Mouse (Mus musculus): ENCODE measurements around the gene Cd79a. TPM values are rescaled to one million over a fixed set of nuclear protein-coding genes. Genes with fewer than 3 reads are reported as not detected.
"Not testable (repeated sequence)": the region's sequence is repeated elsewhere in the genome, so short reads cannot be mapped to it uniquely, and the experiment has no call there.

Gene Cd79a
- polyA plus RNA-seq, 1 experiment from 2014 or later, result 0.14 TPM

DNA sequence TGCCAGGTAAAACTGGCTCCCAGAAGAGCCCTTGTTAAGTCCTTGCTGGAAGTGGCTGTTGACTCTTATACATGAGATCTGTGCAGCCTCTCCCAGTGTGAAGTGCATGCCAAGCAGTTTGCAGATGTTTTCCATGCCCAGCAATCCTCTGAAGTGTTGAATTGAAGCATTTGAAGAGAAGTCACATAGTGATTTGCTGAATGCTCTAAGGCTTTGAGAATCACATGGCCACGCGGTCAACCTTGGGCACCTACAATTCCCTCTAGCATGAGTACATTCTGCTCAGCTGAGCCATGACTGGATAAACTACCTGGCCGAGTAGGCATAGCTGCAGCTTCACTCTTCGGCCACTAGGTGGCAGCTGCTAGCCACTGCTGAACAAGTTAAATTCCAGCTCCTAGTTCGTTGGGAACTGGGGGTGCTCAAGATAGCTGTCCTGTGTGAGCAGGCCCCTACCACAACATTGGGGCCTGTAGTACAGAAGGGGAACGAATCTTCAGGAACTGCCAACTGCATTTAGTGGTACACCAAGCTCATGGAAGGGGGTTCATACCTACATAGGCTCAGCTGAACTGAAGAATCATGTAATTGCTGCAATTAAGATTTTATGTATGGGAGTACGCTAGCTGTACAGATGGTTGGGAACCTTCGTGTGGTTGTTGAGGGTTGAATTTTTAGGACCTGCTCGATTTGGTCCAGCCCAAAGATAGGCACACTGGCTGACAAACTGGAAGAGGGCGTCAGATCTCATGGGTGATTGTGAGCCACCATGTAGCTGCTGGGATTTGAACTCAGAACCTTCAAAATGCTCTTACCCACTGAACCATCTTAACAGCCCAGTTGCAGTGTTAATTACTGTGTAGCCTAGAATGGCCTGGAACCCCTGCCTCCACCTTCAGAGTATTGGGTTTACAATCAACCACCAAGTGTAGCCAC lies 6.6 kb upstream of the Cd79a start:
- ATAC-seq (replicated peaks; ENCODE audit: insufficient number of reproducible peaks, low FRiP score, low TSS enrichment), result peak; percentile 50; the same call in 1 of the 2 replicates
- Histone ChIP-seq H3K27me3 (ENCODE audit: control insufficient read depth, insufficient read depth, low read length) (no peaks in the 10 kb centered on the region), H3K27ac (ENCODE audit: low read depth, low read length) (0 out of 2 replicates have a peak overlapping the region, but pooled peaks have one; percentile 10), H3K4me2 (no peak overlapping the region), H3K9me3 (replicated peaks; ENCODE audit: control insufficient read depth, low read length) (no peaks in the 10 kb centered on the region), H3K4me1 (ENCODE audit: control insufficient read depth, insufficient read depth, low read length) (peaks cover 13% of the 10 kb centered on the region), H3K9ac (ENCODE audit: low read depth, low read length) (no peak overlapping the region), H3K36me3 (ENCODE audit: control insufficient read depth, insufficient read depth, low read length) (peaks cover 33% of the 10 kb centered on the region), H3K4me3 (ENCODE audit: low read depth, low read length) (no peak overlapping the region)
- WGBS (ENCODE audit: insufficient replicate concordance), result 30% methylated on average over 10 of the region's 10 CpGs

DNA sequence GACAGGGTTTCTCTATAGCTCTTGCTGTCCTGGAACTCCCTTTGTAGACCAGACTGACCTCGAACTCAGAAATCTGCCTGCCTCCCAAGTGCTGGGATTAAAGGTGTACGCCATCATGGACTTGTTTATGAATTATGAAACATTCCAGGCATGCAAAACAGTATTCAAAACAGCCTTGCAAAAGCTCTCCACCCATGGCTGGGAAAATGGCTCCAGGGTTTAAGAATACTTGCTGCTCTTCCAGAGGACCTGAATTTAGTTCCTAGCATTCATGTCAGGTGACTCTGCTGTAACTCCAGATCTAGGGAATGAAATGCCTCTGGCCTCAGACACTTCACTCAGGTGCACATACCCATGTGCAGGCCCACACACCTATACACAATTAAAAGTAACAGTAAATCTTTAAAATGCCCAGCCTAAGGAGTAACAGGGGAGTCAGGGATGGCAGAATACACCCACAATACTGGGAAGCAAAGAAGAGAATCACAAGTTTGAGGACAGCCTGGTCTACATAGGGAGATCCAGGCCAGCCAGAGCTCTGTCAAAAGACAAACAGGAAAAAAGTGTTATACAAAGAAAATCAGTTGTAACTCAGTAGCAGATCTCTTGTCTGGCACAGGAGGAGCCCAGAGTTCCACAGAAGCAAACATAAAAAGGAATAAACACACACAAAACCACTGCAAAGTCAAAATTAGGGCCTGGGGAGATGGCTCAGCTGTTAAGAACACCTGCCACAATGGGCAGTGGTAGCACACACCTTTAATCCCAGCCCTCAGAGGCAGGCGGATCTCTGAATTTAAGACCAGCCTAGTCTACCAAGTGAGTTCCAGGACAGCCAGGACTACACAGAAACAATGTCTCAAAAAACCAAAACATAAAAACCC lies 5.7 kb upstream of the Cd79a start:
- Histone ChIP-seq H3K4me2 (no peak overlapping the region), H3K9me3 (replicated peaks; ENCODE audit: control insufficient read depth, low read length) (no peaks in the 10 kb centered on the region), H3K4me3 (ENCODE audit: low read depth, low read length) (no peak overlapping the region), H3K9ac (ENCODE audit: low read depth, low read length) (no peak overlapping the region), H3K4me1 (ENCODE audit: control insufficient read depth, insufficient read depth, low read length) (peaks cover 4% of the 10 kb centered on the region), H3K27me3 (ENCODE audit: control insufficient read depth, insufficient read depth, low read length) (no peaks in the 10 kb centered on the region), H3K36me3 (ENCODE audit: control insufficient read depth, insufficient read depth, low read length) (peaks cover 25% of the 10 kb centered on the region), H3K27ac (ENCODE audit: low read depth, low read length) (no peak overlapping the region)
- WGBS (ENCODE audit: insufficient replicate concordance), result 81% methylated on average over 3 of the region's 3 CpGs
- ATAC-seq (replicated peaks; ENCODE audit: insufficient number of reproducible peaks, low FRiP score, low TSS enrichment), result no peak

DNA sequence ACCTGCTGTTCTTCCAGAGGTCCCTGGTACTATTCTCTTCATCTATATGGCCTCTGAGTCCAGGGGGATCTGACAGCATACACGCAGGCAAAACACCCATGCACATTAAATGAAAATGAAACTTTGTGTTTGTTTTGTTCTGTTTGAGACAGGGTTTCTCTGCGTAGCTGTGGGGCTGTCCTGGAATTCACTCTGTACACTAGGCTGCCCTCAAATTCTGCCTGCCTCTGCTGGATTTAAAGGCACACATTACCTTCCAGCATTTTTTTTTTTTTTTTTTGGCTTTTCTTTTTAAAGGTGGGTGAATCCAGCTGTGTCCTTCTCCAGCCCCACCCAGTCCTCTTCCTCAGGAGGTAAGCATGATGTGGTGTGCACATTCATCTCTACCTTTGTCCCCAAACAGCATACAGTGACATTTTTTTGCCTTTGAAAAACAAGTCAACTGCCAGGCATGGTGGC lies 5.0 kb upstream of the Cd79a start:
- Histone ChIP-seq H3K27me3 (ENCODE audit: control insufficient read depth, insufficient read depth, low read length) (no peaks in the 10 kb centered on the region), H3K4me1 (ENCODE audit: control insufficient read depth, insufficient read depth, low read length) (no peaks in the 10 kb centered on the region), H3K4me2 (no peak overlapping the region), H3K9ac (ENCODE audit: low read depth, low read length) (no peak overlapping the region), H3K9me3 (replicated peaks; ENCODE audit: control insufficient read depth, low read length) (no peaks in the 10 kb centered on the region), H3K36me3 (ENCODE audit: control insufficient read depth, insufficient read depth, low read length) (peaks cover 19% of the 10 kb centered on the region), H3K27ac (ENCODE audit: low read depth, low read length) (no peak overlapping the region), H3K4me3 (ENCODE audit: low read depth, low read length) (no peak overlapping the region)
- 74% methylated on average over 2 of the region's 2 CpGs for WGBS (ENCODE audit: insufficient replicate concordance)
- no peak for ATAC-seq (replicated peaks; ENCODE audit: insufficient number of reproducible peaks, low FRiP score, low TSS enrichment)

DNA sequence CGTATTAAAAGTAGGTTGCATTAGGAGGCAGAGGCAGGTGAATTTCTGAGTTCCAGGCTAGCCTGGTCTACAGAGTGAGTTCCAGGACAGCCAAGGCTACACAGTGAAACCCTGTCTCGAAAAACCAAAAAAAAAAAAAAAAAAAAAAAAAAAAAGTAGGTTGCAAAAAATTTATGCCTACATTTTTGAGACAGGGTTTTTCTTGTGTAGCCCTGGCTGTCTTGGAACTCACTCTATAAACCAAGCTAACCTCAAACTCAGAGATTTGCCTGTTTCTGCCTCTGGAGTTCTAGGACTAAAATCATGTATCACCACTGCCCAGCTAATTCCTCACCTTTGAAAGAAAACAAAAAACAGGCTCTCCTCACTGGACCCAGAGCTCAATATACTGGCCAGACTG lies 1.4 kb upstream of the Cd79a start:
- not testable (repeated sequence) for H3K9ac ChIP-seq (ENCODE audit: low read depth, low read length); H3K9me3 ChIP-seq (replicated peaks; ENCODE audit: control insufficient read depth, low read length); H3K27me3 ChIP-seq (ENCODE audit: control insufficient read depth, insufficient read depth, low read length); ATAC-seq (replicated peaks; ENCODE audit: insufficient number of reproducible peaks, low FRiP score, low TSS enrichment); H3K27ac ChIP-seq (ENCODE audit: low read depth, low read length); H3K4me1 ChIP-seq (ENCODE audit: control insufficient read depth, insufficient read depth, low read length); H3K36me3 ChIP-seq (ENCODE audit: control insufficient read depth, insufficient read depth, low read length); H3K4me3 ChIP-seq (ENCODE audit: low read depth, low read length); H3K4me2 ChIP-seq
- WGBS (ENCODE audit: insufficient replicate concordance), result 84% methylated on average over 2 of the region's 2 CpGs

DNA sequence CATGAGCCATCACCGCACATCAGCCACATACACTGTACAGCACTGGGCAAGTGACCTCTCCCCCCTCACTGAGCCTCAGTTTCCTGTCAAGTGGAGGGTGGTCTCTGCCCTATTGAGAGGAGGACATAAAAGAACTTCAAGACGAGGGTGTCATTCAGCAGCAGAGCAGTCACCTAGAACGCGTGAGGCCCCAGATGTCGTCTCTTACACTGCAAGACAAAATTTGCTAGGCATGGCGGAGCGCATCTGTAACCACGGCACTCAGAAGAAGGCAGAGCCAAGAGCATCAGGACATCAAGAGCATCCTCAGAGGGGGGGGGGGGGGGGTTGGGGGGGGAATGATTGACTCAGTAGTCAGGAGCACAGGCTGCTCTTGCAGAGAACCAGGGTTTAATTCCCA lies 912 bp upstream of the Cd79a start:
- H3K27ac ChIP-seq (ENCODE audit: low read depth, low read length), result no peak overlapping the region
- no peaks in the 10 kb centered on the region for H3K27me3 ChIP-seq (ENCODE audit: control insufficient read depth, insufficient read depth, low read length)
- WGBS (ENCODE audit: insufficient replicate concordance), result 86% methylated on average over 8 of the region's 8 CpGs
- H3K9ac ChIP-seq (ENCODE audit: low read depth, low read length), result no peak overlapping the region
- H3K9me3 ChIP-seq (replicated peaks; ENCODE audit: control insufficient read depth, low read length), result no peaks in the 10 kb centered on the region
- no peaks in the 10 kb centered on the region for H3K36me3 ChIP-seq (ENCODE audit: control insufficient read depth, insufficient read depth, low read length)
- ATAC-seq (replicated peaks; ENCODE audit: insufficient number of reproducible peaks, low FRiP score, low TSS enrichment), result no peak
- no peak overlapping the region for H3K4me3 ChIP-seq (ENCODE audit: low read depth, low read length)
- H3K4me1 ChIP-seq (ENCODE audit: control insufficient read depth, insufficient read depth, low read length), result no peaks in the 10 kb centered on the region
- no peak overlapping the region for H3K4me2 ChIP-seq

DNA sequence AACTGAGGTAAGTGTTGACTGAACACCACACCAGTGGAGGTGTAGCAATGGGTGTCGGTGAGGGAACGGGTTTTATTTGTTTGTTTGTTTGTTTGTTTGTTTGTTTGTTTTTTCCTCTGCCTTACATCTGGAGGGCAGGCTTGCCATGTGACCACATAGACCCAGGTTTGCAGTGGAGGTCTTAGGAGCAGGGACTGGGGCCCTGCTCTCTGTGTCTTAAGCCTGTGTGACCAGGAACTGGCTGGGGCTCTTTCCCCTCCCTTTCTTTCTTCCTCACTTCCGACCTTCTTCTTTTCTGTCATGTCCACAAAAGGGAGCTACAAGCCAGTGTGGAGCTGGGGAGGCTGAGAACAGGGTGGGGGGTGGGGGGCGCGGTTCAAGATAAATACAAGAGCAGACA lies 778 bp downstream of the Cd79a start:
- H3K9me3 ChIP-seq (replicated peaks; ENCODE audit: control insufficient read depth, low read length), result no peaks in the 10 kb centered on the region
- ATAC-seq (replicated peaks; ENCODE audit: insufficient number of reproducible peaks, low FRiP score, low TSS enrichment), result no peak
- H3K27me3 ChIP-seq (ENCODE audit: control insufficient read depth, insufficient read depth, low read length), result no peaks in the 10 kb centered on the region
- 68% methylated on average over 5 of the region's 5 CpGs for WGBS (ENCODE audit: insufficient replicate concordance)
- H3K4me2 ChIP-seq, result no peak overlapping the region
- H3K9ac ChIP-seq (ENCODE audit: low read depth, low read length), result no peak overlapping the region
- no peak overlapping the region for H3K4me3 ChIP-seq (ENCODE audit: low read depth, low read length)
- H3K4me1 ChIP-seq (ENCODE audit: control insufficient read depth, insufficient read depth, low read length), result peaks cover 9% of the 10 kb centered on the region
- no peak overlapping the region for H3K27ac ChIP-seq (ENCODE audit: low read depth, low read length)
- H3K36me3 ChIP-seq (ENCODE audit: control insufficient read depth, insufficient read depth, low read length), result no peaks in the 10 kb centered on the region

DNA sequence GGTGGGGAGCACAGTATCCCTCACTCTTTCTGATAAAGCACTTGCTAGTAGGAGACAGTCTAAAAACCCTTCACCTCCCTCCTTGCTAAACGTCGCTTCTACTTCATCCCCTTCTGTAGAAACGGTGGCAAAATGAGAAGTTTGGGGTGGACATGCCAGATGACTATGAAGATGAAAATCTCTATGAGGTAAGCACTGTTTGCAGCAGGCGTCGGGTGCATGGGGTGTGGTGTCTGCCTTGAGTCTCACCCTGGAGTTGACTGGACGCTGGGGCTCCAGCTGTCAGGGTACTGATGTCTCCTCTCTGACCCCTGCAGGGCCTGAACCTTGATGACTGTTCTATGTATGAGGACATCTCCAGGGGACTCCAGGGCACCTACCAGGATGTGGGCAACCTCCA lies 3.9 kb downstream of the Cd79a start:
- ATAC-seq (replicated peaks; ENCODE audit: insufficient number of reproducible peaks, low FRiP score, low TSS enrichment), result no peak
- no peaks in the 10 kb centered on the region for H3K27me3 ChIP-seq (ENCODE audit: control insufficient read depth, insufficient read depth, low read length)
- WGBS (ENCODE audit: insufficient replicate concordance), result 80% methylated on average over 6 of the region's 6 CpGs
- H3K36me3 ChIP-seq (ENCODE audit: control insufficient read depth, insufficient read depth, low read length), result no peaks in the 10 kb centered on the region
- no peaks in the 10 kb centered on the region for H3K9me3 ChIP-seq (replicated peaks; ENCODE audit: control insufficient read depth, low read length)
- no peak overlapping the region for H3K27ac ChIP-seq (ENCODE audit: low read depth, low read length)
- peaks cover 21% of the 10 kb centered on the region for H3K4me1 ChIP-seq (ENCODE audit: control insufficient read depth, insufficient read depth, low read length)
- no peak overlapping the region for H3K4me3 ChIP-seq (ENCODE audit: low read depth, low read length)
- no peak overlapping the region for H3K9ac ChIP-seq (ENCODE audit: low read depth, low read length)
- H3K4me2 ChIP-seq, result no peak overlapping the region

DNA sequence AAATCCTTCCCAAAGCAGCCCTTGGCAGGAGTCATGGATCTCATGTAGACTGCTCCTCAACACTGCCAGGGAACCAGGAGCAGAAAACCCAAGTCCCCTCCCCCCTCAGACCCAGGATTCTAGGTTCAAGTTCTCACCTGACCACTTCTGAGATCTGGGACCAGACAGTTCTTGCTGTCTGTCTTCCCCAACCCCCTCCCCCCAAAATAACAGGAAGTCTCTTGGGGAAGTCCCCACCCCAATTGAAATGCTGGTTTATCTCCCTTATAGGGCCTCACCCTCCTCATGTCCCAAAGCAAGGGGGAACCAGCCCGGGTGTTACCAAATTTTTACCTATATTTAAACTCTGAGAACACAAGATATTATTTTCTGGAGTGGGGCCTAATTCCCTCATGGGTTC lies 4.7 kb downstream of the Cd79a start:
- no peak for ATAC-seq (replicated peaks; ENCODE audit: insufficient number of reproducible peaks, low FRiP score, low TSS enrichment)
- Histone ChIP-seq H3K9ac (ENCODE audit: low read depth, low read length) (no peak overlapping the region), H3K36me3 (ENCODE audit: control insufficient read depth, insufficient read depth, low read length) (no peaks in the 10 kb centered on the region)

More for the DNA sequence above, 4.7 kb downstream of the Cd79a start:
- Histone ChIP-seq H3K27ac (ENCODE audit: low read depth, low read length) (peak overlapping the region; percentile 91; the same call in 1 of the 2 replicates), H3K9me3 (replicated peaks; ENCODE audit: control insufficient read depth, low read length) (no peaks in the 10 kb centered on the region), H3K4me2 (peak overlapping the region; percentile 75), H3K4me3 (ENCODE audit: low read depth, low read length) (no peak overlapping the region; the same call in 1 of the 2 replicates), H3K27me3 (ENCODE audit: control insufficient read depth, insufficient read depth, low read length) (no peaks in the 10 kb centered on the region), H3K4me1 (ENCODE audit: control insufficient read depth, insufficient read depth, low read length) (peaks cover 28% of the 10 kb centered on the region)
- WGBS (ENCODE audit: insufficient replicate concordance), result 43% methylated on average over 1 of the region's 1 CpGs
